Mouse (Mus musculus): ENCODE results near the gene Gusb.

DNA sequence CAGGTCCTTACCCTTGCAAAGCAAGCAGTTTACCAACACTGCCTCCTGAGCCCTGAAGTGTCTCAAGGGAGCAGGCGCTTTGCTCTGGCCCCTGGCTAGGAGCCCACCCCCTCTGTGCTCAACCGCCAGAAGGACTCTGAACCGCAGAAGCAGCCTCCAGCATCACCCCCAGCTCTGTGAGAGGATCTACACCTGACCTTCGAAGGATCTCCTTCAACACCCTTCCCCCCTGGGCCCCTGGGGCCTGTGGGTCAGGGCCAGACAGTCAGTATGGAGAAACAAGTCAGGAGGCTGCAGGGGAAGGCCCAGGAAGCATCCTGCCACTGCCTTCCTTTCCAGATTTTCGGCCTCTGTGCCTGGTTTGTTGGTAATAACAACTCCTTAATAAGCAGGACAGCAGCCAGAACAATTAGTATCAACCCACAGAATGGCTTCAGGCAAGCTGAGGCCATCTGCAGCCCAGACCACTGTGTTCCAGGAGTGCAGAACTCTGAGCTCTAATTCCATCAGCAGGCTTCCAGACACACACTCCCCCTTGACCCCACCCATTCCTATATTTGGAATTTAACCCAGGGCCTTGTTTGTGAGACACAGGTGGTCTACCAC, 18.6 kb upstream of the Gusb start:
- TF ChIP-seq CTCF (IDR thresholded peaks at IDR 0.05; ENCODE audit: borderline replicate concordance, insufficient read depth, low read depth, low read length), result no peak
- no peak for TF ChIP-seq POLR2A (IDR thresholded peaks at IDR 0.05; ENCODE audit: borderline replicate concordance, insufficient read depth, low read length)

All from cerebellum, adult 2 months (tissue).